Mouse (Mus musculus) cerebellum, postnatal 36 days (tissue): ENCODE results near the gene Lce1c.

Experiments used
- DNase-seq, 2 experiments: peaks; one replicate each; pipeline ENCODE4 v3.0.0; 2021 to 2022; ENCODE audit warnings: mixed read lengths in 2 of 2

Gene Lce1c

GRCm38 (mm10) chr3:92678947-92679346 is at the start of gene Lce1c:
Gene Lce1c, plus strand, starts transcription at chr3:92679247.
- DNase-seq = no peak

GRCm38 (mm10) chr3:92637745-92638652 is 41.0 kb upstream of the Lce1c start:
- no peak for DNase-seq

GRCm38 (mm10) chr3:92638653-92638991 is 40.4 kb upstream of the Lce1c start:
- DNase-seq = no peak

GRCm38 (mm10) chr3:92639854-92640253 is 39.2 kb upstream of the Lce1c start:
- DNase-seq = no peak

GRCm38 (mm10) chr3:92648207-92648606 is 30.8 kb upstream of the Lce1c start, which contains the start of gene Lce1a1:
Gene Lce1a1, minus strand, starts transcription at chr3:92648307.
- no peak for DNase-seq

GRCm38 (mm10) chr3:92656826-92657225 is 22.2 kb upstream of the Lce1c start, which contains the start of gene Lce1b:
Gene Lce1b, minus strand, starts transcription at chr3:92656926.
- DNase-seq = no peak

GRCm38 (mm10) chr3:92670215-92670614 is 8.8 kb upstream of the Lce1c start, which contains the start of gene Lce1a2:
Gene Lce1a2, minus strand, starts transcription at chr3:92670315.
- no peak for DNase-seq

- DNase-seq = no peak
These were observed 8.1 kb downstream of the Lce1c start, which contains the start of gene Lce1d for GRCm38 (mm10) chr3:92687110-92687509. Gene Lce1d, minus strand, starts transcription at chr3:92687210.

- peak; percentile 15 to 40 for DNase-seq
These were observed 10.1 kb downstream of the Lce1c start for GRCm38 (mm10) chr3:92689154-92689553.

GRCm38 (mm10) chr3:92691688-92692087 is 12.6 kb downstream of the Lce1c start:
- no peak for DNase-seq

GRCm38 (mm10) chr3:92694613-92695012 is 15.6 kb downstream of the Lce1c start:
- DNase-seq = no peak

GRCm38 (mm10) chr3:92708974-92709373 is 29.9 kb downstream of the Lce1c start, which contains the start of gene Lce1e:
Gene Lce1e, minus strand, starts transcription at chr3:92709074.
- no peak for DNase-seq

- DNase-seq = no peak
These were observed 36.1 kb downstream of the Lce1c start for GRCm38 (mm10) chr3:92715122-92715521.

- no peak for DNase-seq
These were observed 41.2 kb downstream of the Lce1c start, which contains the start of gene Lce1f for GRCm38 (mm10) chr3:92720250-92720649. Gene Lce1f, minus strand, starts transcription at chr3:92720350.

- DNase-seq = no peak
These were observed 43.6 kb downstream of the Lce1c start for GRCm38 (mm10) chr3:92722631-92723030.
